Mouse (Mus musculus): ENCODE measurements around the gene Npnt.
A peak's percentile ranks its signal among the peaks of the same experiment; 100 is the strongest.

DNA sequence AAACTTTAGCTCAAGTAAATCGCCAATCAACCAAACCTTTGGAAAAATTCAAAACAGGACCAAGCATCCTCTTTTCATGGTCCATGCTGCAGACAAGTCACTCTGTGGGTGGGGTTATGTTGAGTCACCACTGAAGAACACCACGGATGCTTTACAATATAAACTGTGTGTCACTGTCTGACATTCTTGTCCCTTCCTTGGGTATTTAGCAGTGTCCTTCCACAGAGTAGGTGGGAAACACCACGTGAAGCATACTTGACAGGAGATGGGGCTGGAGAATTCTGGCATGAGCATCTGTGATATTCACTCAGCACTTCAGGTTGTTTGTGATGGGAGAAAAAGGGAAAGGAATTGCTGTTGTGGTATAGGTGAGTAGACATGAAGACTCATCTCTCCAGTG lies 83.1 kb downstream of the Npnt start:
- TF ChIP-seq CTCF (IDR thresholded peaks at IDR 0.05; ENCODE audit: control insufficient read depth, insufficient read depth, insufficient read length) (no peak), USF1 (IDR thresholded peaks at IDR 0.05; ENCODE audit: low read depth) (peak; percentile 66)

Measured in C2C12 (cell line).